Mouse (Mus musculus): Measurements from ENCODE around the gene Zfp865. TPM values are rescaled to one million over a fixed set of nuclear protein-coding genes. Genes with fewer than 3 reads are reported as not detected.

Zfp865 gene
- polyA plus RNA-seq, 1 experiment from 2014 or later: 5.6 TPM

GRCm38 (mm10) chr7:5020685-5021084 is 509 bp downstream of the Zfp865 start:
- H3K4me1 ChIP-seq (replicated peaks; ENCODE audit: insufficient read depth, low read length): 0 out of 2 replicates have a peak, but pooled peaks cover 9% of the 10 kb centered on the region
- no peaks in the 10 kb centered on the region for H3K9me3 ChIP-seq (replicated peaks; ENCODE audit: low read length)
- ATAC-seq (replicated peaks; ENCODE audit: low FRiP score, low read depth) (peak; percentile 1; the same call in 1 of the 2 replicates), DNase-seq (ENCODE audit: low spot score) (peak; percentile 43)
- peak overlapping the region; percentile 84 for H3K4me2 ChIP-seq (ENCODE audit: low read length)
- H3K36me3 ChIP-seq (ENCODE audit: insufficient read depth, low read length): peaks cover 15% of the 10 kb centered on the region
- peak overlapping the region; percentile 83 for H3K9ac ChIP-seq (ENCODE audit: low read depth, low read length)
- H3K4me3 ChIP-seq (replicated peaks; ENCODE audit: low read depth, low read length): peak overlapping the region; percentile 70
- H3K27ac ChIP-seq: peak overlapping the region; percentile 92
- 0% methylated on average over 10 of the region's 15 CpGs for WGBS
- no peaks in the 10 kb centered on the region for H3K27me3 ChIP-seq (ENCODE audit: insufficient read depth, low read length)
- no peak for TF ChIP-seq CTCF (IDR thresholded peaks at IDR 0.05; ENCODE audit: low read depth)

DNA sequence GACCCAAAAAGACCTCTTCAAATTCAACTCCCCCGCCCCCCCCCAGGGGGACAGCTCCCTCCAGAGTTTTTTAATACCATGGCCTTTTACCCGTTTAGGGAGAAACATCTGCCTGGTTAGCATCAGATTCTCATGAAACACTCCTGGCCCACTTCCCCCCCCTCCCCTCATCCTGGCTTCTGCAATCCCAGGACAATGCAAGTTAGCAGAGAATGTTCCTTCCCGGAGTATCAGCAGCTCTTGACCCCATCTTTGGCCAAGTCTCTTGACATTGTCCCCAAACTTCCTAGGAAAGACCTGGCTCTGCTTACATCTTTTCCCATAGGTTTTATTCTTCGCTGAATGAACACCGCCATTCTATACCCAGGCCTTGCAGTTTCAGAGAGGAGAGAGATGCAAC is 1.0 kb downstream of the Zfp865 start:
- H3K4me3 ChIP-seq (replicated peaks; ENCODE audit: low read depth, low read length): peak overlapping the region; percentile 70
- H3K4me2 ChIP-seq (ENCODE audit: low read length): peak overlapping the region; percentile 84
- 44% methylated on average over 5 of the region's 5 CpGs for WGBS
- ATAC-seq (replicated peaks; ENCODE audit: low FRiP score, low read depth) (no peak), DNase-seq (ENCODE audit: low spot score) (peak; percentile 3)
- H3K27me3 ChIP-seq (ENCODE audit: insufficient read depth, low read length): no peaks in the 10 kb centered on the region
- H3K4me1 ChIP-seq (replicated peaks; ENCODE audit: insufficient read depth, low read length): 0 out of 2 replicates have a peak, but pooled peaks cover 5% of the 10 kb centered on the region
- H3K9me3 ChIP-seq (replicated peaks; ENCODE audit: low read length): no peaks in the 10 kb centered on the region
- TF ChIP-seq CTCF (IDR thresholded peaks at IDR 0.05; ENCODE audit: low read depth): no peak
- H3K36me3 ChIP-seq (ENCODE audit: insufficient read depth, low read length): peaks cover 19% of the 10 kb centered on the region
- H3K9ac ChIP-seq (ENCODE audit: low read depth, low read length): peak overlapping the region; percentile 83
- H3K27ac ChIP-seq: peak overlapping the region; percentile 92; the same call in 1 of the 2 replicates

DNA sequence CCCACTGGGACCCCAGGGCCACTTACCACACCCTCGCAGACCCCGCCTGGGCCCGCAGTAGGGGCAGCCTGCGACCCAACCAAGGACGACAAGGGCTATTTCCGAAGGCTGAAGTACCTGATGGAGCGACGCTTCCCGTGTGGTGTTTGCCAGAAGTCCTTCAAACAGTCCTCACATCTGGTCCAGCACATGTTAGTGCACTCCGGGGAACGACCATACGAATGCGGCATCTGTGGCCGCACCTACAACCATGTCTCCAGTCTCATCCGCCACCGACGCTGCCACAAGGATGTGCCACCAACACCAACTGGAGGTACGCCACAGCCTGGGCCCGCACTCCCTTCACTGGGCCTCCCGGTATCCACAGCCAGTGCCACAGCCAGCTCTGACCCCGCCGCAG is 9.4 kb downstream of the Zfp865 start:
- H3K4me1 ChIP-seq (replicated peaks; ENCODE audit: insufficient read depth, low read length): no peaks in the 10 kb centered on the region
- WGBS: 95% methylated on average over 22 of the region's 22 CpGs
- H3K27ac ChIP-seq: no peak overlapping the region
- peaks cover 62% of the 10 kb centered on the region for H3K36me3 ChIP-seq (ENCODE audit: insufficient read depth, low read length)
- no peak overlapping the region for H3K4me3 ChIP-seq (replicated peaks; ENCODE audit: low read depth, low read length)
- DNase-seq (ENCODE audit: low spot score) (no peak), ATAC-seq (replicated peaks; ENCODE audit: low FRiP score, low read depth) (no peak)
- no peak overlapping the region for H3K4me2 ChIP-seq (ENCODE audit: low read length)
- TF ChIP-seq CTCF (IDR thresholded peaks at IDR 0.05; ENCODE audit: low read depth): no peak
- peaks cover 19% of the 10 kb centered on the region for H3K9me3 ChIP-seq (replicated peaks; ENCODE audit: low read length)
- no peak overlapping the region for H3K9ac ChIP-seq (ENCODE audit: low read depth, low read length)
- no peaks in the 10 kb centered on the region for H3K27me3 ChIP-seq (ENCODE audit: insufficient read depth, low read length)

DNA sequence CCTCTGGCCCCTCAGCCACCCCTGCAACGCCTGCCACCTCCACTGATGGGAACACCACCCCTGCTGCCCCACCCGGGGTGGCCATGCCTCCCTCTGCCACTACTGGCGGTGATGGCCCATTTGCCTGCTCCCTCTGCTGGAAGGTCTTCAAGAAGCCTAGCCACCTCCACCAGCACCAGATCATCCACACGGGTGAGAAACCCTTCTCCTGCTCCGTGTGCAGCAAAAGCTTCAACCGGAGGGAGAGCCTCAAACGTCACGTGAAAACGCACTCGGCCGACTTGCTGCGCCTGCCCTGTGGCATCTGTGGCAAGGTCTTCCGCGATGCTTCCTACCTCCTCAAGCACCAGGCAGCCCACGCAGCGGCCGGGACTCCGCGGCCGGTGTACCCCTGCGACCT is 9.8 kb downstream of the Zfp865 start:
- DNase-seq (ENCODE audit: low spot score) (no peak), ATAC-seq (replicated peaks; ENCODE audit: low FRiP score, low read depth) (no peak)
- no peak for TF ChIP-seq CTCF (IDR thresholded peaks at IDR 0.05; ENCODE audit: low read depth)
- no peak overlapping the region for H3K27ac ChIP-seq
- H3K4me3 ChIP-seq (replicated peaks; ENCODE audit: low read depth, low read length): no peak overlapping the region
- peaks cover 19% of the 10 kb centered on the region for H3K9me3 ChIP-seq (replicated peaks; ENCODE audit: low read length)
- no peaks in the 10 kb centered on the region for H3K27me3 ChIP-seq (ENCODE audit: insufficient read depth, low read length)
- H3K4me2 ChIP-seq (ENCODE audit: low read length): no peak overlapping the region
- H3K4me1 ChIP-seq (replicated peaks; ENCODE audit: insufficient read depth, low read length): no peaks in the 10 kb centered on the region
- peaks cover 63% of the 10 kb centered on the region for H3K36me3 ChIP-seq (ENCODE audit: insufficient read depth, low read length)
- WGBS: 92% methylated on average over 21 of the region's 21 CpGs
- H3K9ac ChIP-seq (ENCODE audit: low read depth, low read length): no peak overlapping the region

DNA sequence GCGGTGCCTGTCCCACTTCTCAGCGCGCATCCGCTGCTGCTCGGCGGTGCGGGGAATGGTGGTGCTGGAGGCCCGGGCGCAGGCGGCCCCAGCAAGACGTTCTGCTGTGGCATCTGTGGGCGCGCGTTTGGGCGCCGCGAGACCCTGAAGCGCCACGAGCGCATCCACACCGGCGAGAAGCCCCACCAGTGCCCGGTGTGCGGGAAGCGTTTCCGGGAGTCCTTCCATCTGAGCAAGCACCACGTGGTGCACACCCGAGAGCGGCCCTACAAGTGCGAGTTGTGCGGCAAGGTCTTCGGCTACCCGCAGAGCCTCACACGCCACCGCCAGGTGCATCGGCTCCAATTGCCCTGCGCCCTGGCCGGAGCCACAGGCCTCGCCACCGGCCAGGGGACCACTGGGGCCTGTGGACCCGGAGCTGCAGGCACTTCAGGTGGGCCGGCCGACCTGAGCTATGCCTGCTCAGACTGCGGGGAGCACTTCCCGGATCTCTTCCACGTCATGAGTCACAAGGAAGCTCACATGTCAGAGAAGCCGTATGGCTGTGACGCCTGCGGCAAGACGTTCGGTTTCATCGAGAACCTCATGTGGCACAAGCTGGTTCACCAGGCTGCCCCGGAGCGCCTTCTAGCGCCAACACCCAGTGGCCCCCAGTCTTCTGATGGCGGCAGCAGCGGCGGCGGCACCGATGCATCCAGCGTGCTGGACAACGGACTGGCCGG is 10.5 kb downstream of the Zfp865 start:
- H3K9me3 ChIP-seq (replicated peaks; ENCODE audit: low read length): peaks cover 19% of the 10 kb centered on the region
- H3K27me3 ChIP-seq (ENCODE audit: insufficient read depth, low read length): no peaks in the 10 kb centered on the region
- no peak overlapping the region for H3K9ac ChIP-seq (ENCODE audit: low read depth, low read length)
- DNase-seq (ENCODE audit: low spot score): no peak
- no peak for TF ChIP-seq CTCF (IDR thresholded peaks at IDR 0.05; ENCODE audit: low read depth)
- no peak for ATAC-seq (replicated peaks; ENCODE audit: low FRiP score, low read depth)
- no peak overlapping the region for H3K4me2 ChIP-seq (ENCODE audit: low read length)
- no peak overlapping the region for H3K27ac ChIP-seq
- no peaks in the 10 kb centered on the region for H3K4me1 ChIP-seq (replicated peaks; ENCODE audit: insufficient read depth, low read length)
- H3K4me3 ChIP-seq (replicated peaks; ENCODE audit: low read depth, low read length): no peak overlapping the region
- peaks cover 68% of the 10 kb centered on the region for H3K36me3 ChIP-seq (ENCODE audit: insufficient read depth, low read length)
- 89% methylated on average over 63 of the region's 63 CpGs for WGBS

DNA sequence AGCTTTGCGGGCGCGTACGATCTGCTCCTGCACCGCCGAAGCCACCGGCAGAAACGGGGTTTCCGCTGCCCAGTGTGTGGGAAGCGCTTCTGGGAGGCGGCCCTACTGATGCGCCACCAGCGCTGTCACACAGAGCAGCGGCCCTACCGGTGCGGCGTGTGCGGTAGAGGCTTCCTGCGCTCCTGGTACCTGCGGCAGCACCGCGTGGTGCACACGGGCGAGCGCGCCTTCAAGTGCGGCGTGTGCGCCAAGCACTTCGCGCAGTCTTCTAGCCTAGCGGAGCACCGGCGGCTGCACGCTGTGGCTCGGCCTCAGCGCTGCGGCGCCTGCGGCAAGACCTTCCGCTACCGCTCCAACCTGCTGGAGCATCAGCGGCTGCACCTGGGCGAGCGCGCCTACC is 11.3 kb downstream of the Zfp865 start:
- DNase-seq (ENCODE audit: low spot score) (no peak), ATAC-seq (replicated peaks; ENCODE audit: low FRiP score, low read depth) (no peak)
- H3K9ac ChIP-seq (ENCODE audit: low read depth, low read length): no peak overlapping the region
- TF ChIP-seq CTCF (IDR thresholded peaks at IDR 0.05; ENCODE audit: low read depth): no peak
- 85% methylated on average over 41 of the region's 46 CpGs for WGBS
- no peak overlapping the region for H3K4me3 ChIP-seq (replicated peaks; ENCODE audit: low read depth, low read length)
- H3K4me1 ChIP-seq (replicated peaks; ENCODE audit: insufficient read depth, low read length): no peaks in the 10 kb centered on the region
- H3K36me3 ChIP-seq (ENCODE audit: insufficient read depth, low read length): peaks cover 71% of the 10 kb centered on the region
- H3K4me2 ChIP-seq (ENCODE audit: low read length): no peak overlapping the region
- H3K27ac ChIP-seq: no peak overlapping the region
- no peaks in the 10 kb centered on the region for H3K27me3 ChIP-seq (ENCODE audit: insufficient read depth, low read length)
- peaks cover 19% of the 10 kb centered on the region for H3K9me3 ChIP-seq (replicated peaks; ENCODE audit: low read length)

Data from kidney, postnatal 0 days (tissue).